Mouse (Mus musculus) limb, embryonic 15.5 days (tissue): ENCODE results near the gene A430078G23Rik. TPM values are rescaled to one million over a fixed set of nuclear protein-coding genes. Genes with fewer than 3 reads are reported as not detected.
"Not testable (repeated sequence)": the region's sequence is repeated elsewhere in the genome, so short reads cannot be mapped to it uniquely, and the experiment has no call there.

Source experiments
- ATAC-seq: fragments of 200-750 bp; cut with Nextera tagmentation; 2 replicates; pipeline ENCODE4 v1.8.0; 2017; ENCODE audit warnings: low read depth, moderate TSS enrichment; ENCODE audit not compliant: insufficient number of reproducible peaks, low FRiP score, low TSS enrichment
- H3K27ac ChIP-seq: fragments of 300-500 bp; sonication (generic); 2 replicates; pipeline ENCODE4 v1.5.1; 2015; ENCODE audit warnings: moderate library complexity, mild to moderate bottlenecking, inconsistent platforms
- H3K27me3 ChIP-seq: fragments of 300-500 bp; sonication (generic); 2 replicates; pipeline ENCODE4 v1.6.1; 2015; ENCODE audit warnings: inconsistent platforms
- H3K36me3 ChIP-seq: fragments of 300-500 bp; sonication (generic); 2 replicates; pipeline ENCODE4 v1.6.1; 2015; ENCODE audit warnings: inconsistent platforms
- H3K4me1 ChIP-seq: fragments of 300-500 bp; sonication (generic); 2 replicates; pipeline ENCODE4 v1.6.1; 2015; ENCODE audit warnings: inconsistent platforms
- H3K4me2 ChIP-seq: fragments of 300-500 bp; sonication (generic); 2 replicates; pipeline ENCODE4 v1.6.1; 2015; ENCODE audit warnings: mild to moderate bottlenecking, inconsistent platforms
- H3K4me3 ChIP-seq: fragments of 300-500 bp; sonication (generic); 2 replicates; pipeline ENCODE4 v1.5.1; 2015; ENCODE audit warnings: mild to moderate bottlenecking, inconsistent platforms
- H3K9ac ChIP-seq: fragments of 300-500 bp; sonication (generic); 2 replicates; pipeline ENCODE4 v1.6.1; 2015; ENCODE audit warnings: inconsistent platforms
- H3K9me3 ChIP-seq: fragments of 300-500 bp; sonication (generic); 2 replicates; pipeline ENCODE4 v1.6.1; 2016; ENCODE audit warnings: inconsistent platforms
- WGBS: fragments of 180-500 bp; shearing (Covaris S2); methylation state at CpG from one replicate; pipeline ENCODE4 v1.1.7; 2015; 5-methylcytosine and 5-hydroxymethylcytosine counted together
- polyA plus RNA-seq: library from polyadenylated mRNA; unstranded; fragments of >200 nt; fragmentation: Nextera tagmentation; extraction: Ambion mirVana; gene quantifications from 2 replicates; pipeline ENCODE4 v1.2.1, GENCODE M21; 2015

Gene A430078G23Rik
- polyA plus RNA-seq, 1 experiment from 2014 or later = 0.20 TPM

GRCm38 (mm10) chr8:3330662-3331061 lies 22.6 kb upstream of the A430078G23Rik start:
- Histone ChIP-seq H3K27me3 (no peaks in the 10 kb centered on the region), H3K9me3 (no peaks in the 10 kb centered on the region), H3K27ac (no peak overlapping the region), H3K36me3 (no peaks in the 10 kb centered on the region), H3K4me1 (no peaks in the 10 kb centered on the region), H3K4me2 (no peak overlapping the region), H3K9ac (no peak overlapping the region), H3K4me3 (no peak overlapping the region)
- WGBS = 51% methylated on average over 6 of the region's 6 CpGs
- no peak for ATAC-seq

GRCm38 (mm10) chr8:3331692-3332091 lies 21.5 kb upstream of the A430078G23Rik start:
- H3K4me1 ChIP-seq = no peaks in the 10 kb centered on the region
- no peaks in the 10 kb centered on the region for H3K27me3 ChIP-seq
- H3K9ac ChIP-seq = no peak overlapping the region
- ATAC-seq = no peak
- WGBS = 87% methylated on average over 2 of the region's 2 CpGs
- H3K4me2 ChIP-seq = no peak overlapping the region
- no peaks in the 10 kb centered on the region for H3K36me3 ChIP-seq
- no peak overlapping the region for H3K27ac ChIP-seq
- H3K9me3 ChIP-seq = no peaks in the 10 kb centered on the region
- no peak overlapping the region for H3K4me3 ChIP-seq

- WGBS = 85% methylated on average over 1 of the region's 1 CpGs
- H3K4me2 ChIP-seq = no peak overlapping the region
- no peak overlapping the region for H3K27ac ChIP-seq
- ATAC-seq = no peak
- no peaks in the 10 kb centered on the region for H3K36me3 ChIP-seq
- no peaks in the 10 kb centered on the region for H3K9me3 ChIP-seq
- H3K27me3 ChIP-seq = no peaks in the 10 kb centered on the region
- no peaks in the 10 kb centered on the region for H3K4me1 ChIP-seq
- no peak overlapping the region for H3K9ac ChIP-seq
- H3K4me3 ChIP-seq = no peak overlapping the region
Observed at GRCm38 (mm10) chr8:3335881-3336280, 17.3 kb upstream of the A430078G23Rik start.

GRCm38 (mm10) chr8:3336658-3337524 lies 16.3 kb upstream of the A430078G23Rik start:
- Histone ChIP-seq H3K4me3 (no peak overlapping the region), H3K27me3 (no peaks in the 10 kb centered on the region), H3K9ac (no peak overlapping the region), H3K27ac (no peak overlapping the region), H3K9me3 (no peaks in the 10 kb centered on the region), H3K4me1 (no peaks in the 10 kb centered on the region), H3K4me2 (no peak overlapping the region), H3K36me3 (no peaks in the 10 kb centered on the region)
- WGBS = 64% methylated on average over 9 of the region's 9 CpGs
- ATAC-seq = no peak

GRCm38 (mm10) chr8:3337525-3337824 lies 15.7 kb upstream of the A430078G23Rik start:
- not testable (repeated sequence) for H3K4me2 ChIP-seq, H3K36me3 ChIP-seq, H3K27me3 ChIP-seq, ATAC-seq, H3K9ac ChIP-seq, H3K4me1 ChIP-seq, H3K9me3 ChIP-seq, H3K4me3 ChIP-seq, H3K27ac ChIP-seq
- WGBS = 89% methylated on average over 3 of the region's 3 CpGs

GRCm38 (mm10) chr8:3337971-3338370 lies 15.2 kb upstream of the A430078G23Rik start:
- no peak overlapping the region for H3K4me3 ChIP-seq
- no peaks in the 10 kb centered on the region for H3K4me1 ChIP-seq
- WGBS = 94% methylated on average over 11 of the region's 11 CpGs
- no peak overlapping the region for H3K27ac ChIP-seq
- ATAC-seq = no peak
- H3K4me2 ChIP-seq = no peak overlapping the region
- H3K36me3 ChIP-seq = no peaks in the 10 kb centered on the region
- H3K9ac ChIP-seq = no peak overlapping the region
- no peaks in the 10 kb centered on the region for H3K9me3 ChIP-seq
- no peaks in the 10 kb centered on the region for H3K27me3 ChIP-seq

GRCm38 (mm10) chr8:3340711-3341110 lies 12.5 kb upstream of the A430078G23Rik start:
- not testable (repeated sequence) for ATAC-seq, H3K4me2 ChIP-seq, H3K27ac ChIP-seq, H3K9ac ChIP-seq, H3K4me3 ChIP-seq, H3K9me3 ChIP-seq, H3K27me3 ChIP-seq, H3K4me1 ChIP-seq, H3K36me3 ChIP-seq
- WGBS = 91% methylated on average over 3 of the region's 3 CpGs

GRCm38 (mm10) chr8:3345337-3345736 lies 7.9 kb upstream of the A430078G23Rik start:
- Histone ChIP-seq H3K9me3 (no peaks in the 10 kb centered on the region), H3K36me3 (no peaks in the 10 kb centered on the region), H3K9ac (no peak overlapping the region), H3K4me3 (no peak overlapping the region), H3K4me1 (no peaks in the 10 kb centered on the region), H3K27me3 (no peaks in the 10 kb centered on the region), H3K27ac (no peak overlapping the region), H3K4me2 (no peak overlapping the region)
- ATAC-seq = no peak
- 95% methylated on average over 6 of the region's 6 CpGs for WGBS

GRCm38 (mm10) chr8:3346691-3347413 lies 6.4 kb upstream of the A430078G23Rik start:
- Histone ChIP-seq H3K9me3 (no peaks in the 10 kb centered on the region), H3K4me3 (no peak overlapping the region), H3K4me1 (no peaks in the 10 kb centered on the region), H3K36me3 (no peaks in the 10 kb centered on the region), H3K27me3 (no peaks in the 10 kb centered on the region), H3K4me2 (no peak overlapping the region), H3K27ac (no peak overlapping the region), H3K9ac (no peak overlapping the region)
- 82% methylated on average over 5 of the region's 5 CpGs for WGBS
- ATAC-seq = no peak

- no peak overlapping the region for H3K9ac ChIP-seq
- 44% methylated on average over 13 of the region's 13 CpGs for WGBS
- no peaks in the 10 kb centered on the region for H3K27me3 ChIP-seq
- no peaks in the 10 kb centered on the region for H3K4me1 ChIP-seq
- ATAC-seq = no peak
- no peak overlapping the region for H3K27ac ChIP-seq
- H3K36me3 ChIP-seq = no peaks in the 10 kb centered on the region
- H3K4me3 ChIP-seq = no peak overlapping the region
- H3K9me3 ChIP-seq = no peaks in the 10 kb centered on the region
- H3K4me2 ChIP-seq = no peak overlapping the region
Observed at GRCm38 (mm10) chr8:3348142-3348823, 4.9 kb upstream of the A430078G23Rik start.

- WGBS = 63% methylated on average over 6 of the region's 6 CpGs
- Histone ChIP-seq H3K4me3 (no peak overlapping the region), H3K27me3 (no peaks in the 10 kb centered on the region), H3K4me1 (no peaks in the 10 kb centered on the region), H3K9me3 (no peaks in the 10 kb centered on the region), H3K9ac (no peak overlapping the region), H3K4me2 (no peak overlapping the region), H3K36me3 (no peaks in the 10 kb centered on the region), H3K27ac (no peak overlapping the region)
- no peak for ATAC-seq
Observed at GRCm38 (mm10) chr8:3350747-3351146, 2.5 kb upstream of the A430078G23Rik start.

GRCm38 (mm10) chr8:3352715-3353114 lies 500 bp upstream of the A430078G23Rik start:
- H3K9me3 ChIP-seq = no peaks in the 10 kb centered on the region
- no peak overlapping the region for H3K9ac ChIP-seq
- no peak overlapping the region for H3K27ac ChIP-seq
- no peaks in the 10 kb centered on the region for H3K27me3 ChIP-seq
- H3K4me2 ChIP-seq = no peak overlapping the region
- H3K4me3 ChIP-seq = no peak overlapping the region
- WGBS = 79% methylated on average over 6 of the region's 6 CpGs
- no peaks in the 10 kb centered on the region for H3K36me3 ChIP-seq
- no peaks in the 10 kb centered on the region for H3K4me1 ChIP-seq
- no peak for ATAC-seq
